Mouse (Mus musculus) hindbrain, embryonic 16.5 days (tissue): Measurements from ENCODE around the gene Klhl12. TPM values are rescaled to one million over a fixed set of nuclear protein-coding genes. Genes with fewer than 3 reads are reported as not detected.

Experiments
- ATAC-seq: fragments of 200-750 bp; cut with Nextera tagmentation; 2 replicates; pipeline ENCODE4 v1.8.0; 2017; ENCODE audit warnings: moderate TSS enrichment, moderate library complexity
- H3K27ac ChIP-seq: fragments of 300-500 bp; sonication (generic); 2 replicates; pipeline ENCODE4 v1.5.1; 2014; ENCODE audit warnings: low read depth, mild to moderate bottlenecking, control low read depth, low read length, moderate library complexity
- H3K27me3 ChIP-seq: fragments of 300-500 bp; sonication (generic); replicated peaks from 2 replicates; pipeline ENCODE4 v1.6.1; 2014; ENCODE audit warnings: low read length; ENCODE audit not compliant: control insufficient read depth, insufficient read depth
- H3K36me3 ChIP-seq: fragments of 300-500 bp; sonication (generic); 2 replicates; pipeline ENCODE4 v1.6.1; 2014; ENCODE audit warnings: mild to moderate bottlenecking, low read length, moderate library complexity, mixed read lengths; ENCODE audit not compliant: control insufficient read depth, insufficient read depth
- H3K4me1 ChIP-seq: fragments of 300-500 bp; sonication (generic); 2 replicates; pipeline ENCODE4 v1.6.1; 2014; ENCODE audit warnings: low read depth, low read length; ENCODE audit not compliant: control insufficient read depth, insufficient read depth
- H3K4me2 ChIP-seq: fragments of 300-500 bp; sonication (generic); 2 replicates; pipeline ENCODE4 v1.6.1; 2014; ENCODE audit warnings: mild to moderate bottlenecking, low read length, control low read depth, moderate library complexity
- H3K4me3 ChIP-seq: fragments of 300-500 bp; sonication (generic); 2 replicates; pipeline ENCODE4 v1.5.1; 2014; ENCODE audit warnings: mild to moderate bottlenecking, low read length, control low read depth, moderate library complexity
- H3K9ac ChIP-seq: fragments of 300-500 bp; sonication (generic); 2 replicates; pipeline ENCODE4 v1.6.1; 2014; ENCODE audit warnings: low read depth, mild to moderate bottlenecking, control low read depth, low read length, moderate library complexity
- H3K9me3 ChIP-seq: fragments of 300-500 bp; sonication (generic); 2 replicates; pipeline ENCODE4 v1.6.1; 2014; ENCODE audit warnings: mild to moderate bottlenecking, low read length, moderate library complexity; ENCODE audit not compliant: control insufficient read depth
- WGBS: fragments of 180-500 bp; shearing (Covaris S2); extraction: QIAGEN DNeasy Blood & Tissue Kit; methylation state at CpG from one replicate; pipeline ENCODE4 v1.1.7; 2014; 5-methylcytosine and 5-hydroxymethylcytosine counted together
- polyA plus RNA-seq: library from polyadenylated mRNA; unstranded; fragments of >200 nt; fragmentation: Nextera tagmentation; extraction: Ambion mirVana; gene quantifications from 2 replicates; pipeline ENCODE4 v1.2.1, GENCODE M21; 2015

Gene Klhl12
- polyA plus RNA-seq, 1 experiment from 2014 or later = 38.6 TPM

DNA sequence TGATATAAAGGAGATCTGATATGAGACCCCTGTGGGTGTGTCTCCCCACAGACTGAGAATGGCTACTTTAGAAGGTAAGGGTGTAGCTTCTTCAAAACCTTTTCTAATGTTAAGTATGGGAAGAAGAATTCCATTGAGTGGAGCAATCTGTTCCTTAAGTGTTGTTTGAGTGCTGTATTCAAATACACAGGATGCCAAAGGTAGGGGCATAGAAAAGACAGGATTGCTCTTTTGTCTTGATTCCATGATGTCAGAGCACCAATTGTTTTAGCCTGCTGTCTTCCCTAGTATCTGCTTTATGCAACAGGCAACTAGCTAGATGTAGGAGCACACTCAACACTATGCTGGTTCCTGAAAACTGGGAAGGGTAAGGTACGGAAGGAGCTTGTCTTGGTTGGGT, 79.7 kb downstream of the Klhl12 start:
- no peaks in the 10 kb centered on the region for H3K4me1 ChIP-seq
- WGBS = 100% methylated on average over 1 of the region's 1 CpGs
- no peak overlapping the region for H3K4me2 ChIP-seq
- no peak for ATAC-seq
- H3K9me3 ChIP-seq = no peaks in the 10 kb centered on the region
- no peaks in the 10 kb centered on the region for H3K36me3 ChIP-seq
- no peak overlapping the region for H3K27ac ChIP-seq
- no peaks in the 10 kb centered on the region for H3K27me3 ChIP-seq
- no peak overlapping the region for H3K4me3 ChIP-seq
- no peak overlapping the region for H3K9ac ChIP-seq

DNA sequence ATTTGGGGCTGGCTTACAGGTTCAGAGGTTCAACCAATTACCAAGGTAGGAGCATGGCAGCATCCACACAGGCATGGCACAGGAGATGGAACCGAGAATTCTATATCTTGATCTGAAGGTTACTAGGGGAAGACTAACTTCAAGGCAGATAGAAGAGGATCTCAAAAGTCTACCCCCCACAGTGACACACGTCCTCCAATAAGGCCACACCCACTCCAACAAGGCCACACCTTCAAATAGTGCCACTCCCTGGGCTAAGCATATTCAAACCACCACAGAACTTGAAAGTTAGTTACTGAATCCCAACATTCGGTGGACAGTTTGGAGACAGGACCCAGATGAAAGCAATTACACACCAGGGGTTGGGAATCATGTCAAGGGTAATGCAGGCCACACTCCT, 80.2 kb downstream of the Klhl12 start:
- Histone ChIP-seq H3K4me2 (no peak overlapping the region), H3K9me3 (no peaks in the 10 kb centered on the region), H3K9ac (no peak overlapping the region), H3K36me3 (no peaks in the 10 kb centered on the region), H3K27ac (no peak overlapping the region), H3K4me1 (no peaks in the 10 kb centered on the region), H3K4me3 (no peak overlapping the region), H3K27me3 (no peaks in the 10 kb centered on the region)
- WGBS = 68% methylated on average over 3 of the region's 3 CpGs
- no peak for ATAC-seq

- Histone ChIP-seq H3K27me3 (no peaks in the 10 kb centered on the region), H3K9me3 (no peaks in the 10 kb centered on the region), H3K36me3 (no peaks in the 10 kb centered on the region), H3K4me1 (no peaks in the 10 kb centered on the region), H3K9ac (no peak overlapping the region), H3K4me2 (no peak overlapping the region), H3K4me3 (no peak overlapping the region), H3K27ac (no peak overlapping the region)
- ATAC-seq = no peak
- WGBS = 90% methylated on average over 10 of the region's 10 CpGs
Observed at GRCm38 (mm10) chr1:134540610-134541009, 85.3 kb downstream of the Klhl12 start.

Other genes with a start within 250 kb of the Klhl12 start
- gene Adora1, start 220.1 kb upstream of the Klhl12 start, polyA plus RNA-seq = 29.8 and 35.9 TPM in 2 replicates
- 6.4 TPM in 1 of 2 replicates, not detected in the other for gene Myog, start 165.5 kb upstream of the Klhl12 start, polyA plus RNA-seq
- gene Ppfia4, start 122.6 kb upstream of the Klhl12 start, polyA plus RNA-seq = 32.0 and 34.0 TPM in 2 replicates
- gene Tmem183a, start 93.6 kb upstream of the Klhl12 start, polyA plus RNA-seq = 132 TPM in 2 replicates
- gene 4933406M09Rik, start 69.6 kb upstream of the Klhl12 start, polyA plus RNA-seq = 0.09 TPM in 1 of 2 replicates, not detected in the other
- 15.2 and 15.8 TPM in 2 replicates for gene Cyb5r1, start 50.0 kb upstream of the Klhl12 start, polyA plus RNA-seq
- 87.0 and 89.4 TPM in 2 replicates for gene Adipor1, start 40.2 kb upstream of the Klhl12 start, polyA plus RNA-seq
- gene Rabif, start 39.1 kb downstream of the Klhl12 start, polyA plus RNA-seq = 78.8 and 81.5 TPM in 2 replicates
- not detected in 2 replicates for gene Mgat4e, start 94.2 kb downstream of the Klhl12 start, polyA plus RNA-seq
- gene Kdm5b, start 104.6 kb downstream of the Klhl12 start, polyA plus RNA-seq = 49.9 and 58.9 TPM in 2 replicates
- 11.9 and 14.9 TPM in 2 replicates for gene Syt2, start 191.1 kb downstream of the Klhl12 start, polyA plus RNA-seq